Mouse (Mus musculus) megakaryocyte, embryonic 14.5 days (primary cell): ENCODE measurements around the gene Adgre4.

Experiments used
- FLI1 ChIP-seq: IDR thresholded peaks from 2 replicates; pipeline ENCODE4 v1.6.1; 2012; ENCODE audit warnings: low read length, inconsistent platforms, mixed read lengths
- GATA1 ChIP-seq: IDR thresholded peaks from 3 replicates; pipeline ENCODE4 v1.6.1; 2012; ENCODE audit warnings: mixed read lengths, low read length, inconsistent platforms, borderline replicate concordance

- TF ChIP-seq GATA1 (no peak), FLI1 (no peak)
These were observed 63.9 kb downstream of the Adgre4 start for GRCm38 (mm10) chr17:55813642-55814041.
